Mouse (Mus musculus) olfactory bulb, adult 2 months (tissue): Measurements from ENCODE around the gene Nat9.

Experiments used
- CTCF ChIP-seq: fragments of 200-500 bp; IDR thresholded peaks from 2 replicates; pipeline ENCODE4 v1.5.1; 2012; ENCODE audit warnings: low read depth, mild to moderate bottlenecking, low read length, moderate library complexity; ENCODE audit not compliant: insufficient read depth
- POLR2A ChIP-seq: fragments of 200-500 bp; IDR thresholded peaks from 2 replicates; pipeline ENCODE4 v1.6.1; 2012; ENCODE audit warnings: mild to moderate bottlenecking, low read depth, low read length, moderate library complexity; ENCODE audit not compliant: insufficient read depth

DNA sequence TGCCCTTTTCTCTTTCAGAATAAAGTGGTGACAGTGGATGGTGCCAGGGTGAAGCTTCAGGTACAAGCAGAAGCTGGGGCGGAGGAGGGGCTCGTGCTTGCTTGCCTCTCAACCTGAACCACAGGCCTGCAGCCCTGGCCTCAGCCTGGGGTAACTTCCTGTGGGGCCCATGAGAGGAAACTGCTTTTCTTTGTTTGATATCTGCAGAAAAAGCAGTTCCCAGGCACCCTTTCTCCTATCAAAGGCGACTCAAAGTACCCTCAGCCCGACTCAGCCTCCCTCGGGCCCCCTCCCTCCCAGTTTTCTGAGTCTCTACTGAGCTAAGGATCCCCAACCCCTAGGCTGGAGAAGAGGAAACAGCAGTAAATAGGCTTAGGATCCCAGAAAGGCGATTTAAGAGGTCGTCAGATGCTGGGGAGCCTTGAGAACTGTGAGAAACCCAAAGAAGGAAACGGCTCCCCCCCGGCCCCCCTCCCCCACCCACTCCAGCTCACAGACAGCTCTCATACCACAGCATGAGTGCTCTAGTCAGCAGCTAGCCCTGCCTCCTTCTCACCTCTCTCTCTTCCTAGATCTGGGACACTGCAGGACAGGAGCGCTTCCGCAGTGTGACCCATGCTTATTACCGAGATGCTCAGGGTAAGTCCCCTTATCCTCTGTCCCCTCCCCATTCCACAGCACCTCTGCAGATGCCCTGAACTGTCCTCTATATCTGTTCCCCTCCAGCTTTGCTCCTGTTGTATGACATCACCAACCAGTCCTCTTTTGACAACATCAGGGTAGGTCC lies 29.5 kb downstream of the Nat9 start:
- TF ChIP-seq CTCF (no peak), POLR2A (no peak)
